Mouse (Mus musculus): ENCODE data around the gene Gpr25. TPM values are rescaled to one million over a fixed set of nuclear protein-coding genes. Genes with fewer than 3 reads are reported as not detected.

The Gpr25 gene
- total and polyA plus RNA-seq, 2 experiments from 2014 or later, result 1.3 to 2.1 TPM

- no peak overlapping the region for H3K9ac ChIP-seq (replicated peaks; ENCODE audit: low read length, poor library complexity, severe bottlenecking)
- no peak overlapping the region for H3K27ac ChIP-seq (ENCODE audit: low read depth, low read length)
- 85% methylated on average over 10 of the region's 10 CpGs for WGBS
- no peak for TF ChIP-seq CTCF (IDR thresholded peaks at IDR 0.05)
- H3K27me3 ChIP-seq (ENCODE audit: insufficient read depth, low read length), result no peaks in the 10 kb centered on the region
- no peaks in the 10 kb centered on the region for H3K36me3 ChIP-seq (ENCODE audit: insufficient read depth, low read length)
- H3K4me3 ChIP-seq (ENCODE audit: low read depth, low read length), result no peak overlapping the region
- no peaks in the 10 kb centered on the region for H3K9me3 ChIP-seq (ENCODE audit: low read length)
- ATAC-seq (ENCODE audit: low FRiP score) (no peak), DNase-seq (ENCODE audit: low spot score) (no peak)
- 0 out of 2 replicates have a peak, but pooled peaks cover 4% of the 10 kb centered on the region for H3K4me1 ChIP-seq (ENCODE audit: insufficient read depth, low read length)
- no peak overlapping the region for H3K4me2 ChIP-seq (ENCODE audit: low read depth, low read length, poor library complexity, severe bottlenecking)
These were observed 40.4 kb downstream of the Gpr25 start for GRCm38 (mm10) chr1:136220037-136220871.

- DNase-seq (ENCODE audit: low spot score), result no peak
- no peak overlapping the region for H3K4me2 ChIP-seq (ENCODE audit: low read depth, low read length, poor library complexity, severe bottlenecking)
- no peak for ATAC-seq (ENCODE audit: low FRiP score)
- H3K27me3 ChIP-seq (ENCODE audit: insufficient read depth, low read length), result no peaks in the 10 kb centered on the region
- H3K36me3 ChIP-seq (ENCODE audit: insufficient read depth, low read length), result no peaks in the 10 kb centered on the region
- no peaks in the 10 kb centered on the region for H3K9me3 ChIP-seq (ENCODE audit: low read length)
- no peaks in the 10 kb centered on the region for H3K4me1 ChIP-seq (ENCODE audit: insufficient read depth, low read length)
- 71% methylated on average over 15 of the region's 15 CpGs for WGBS
- no peak for TF ChIP-seq CTCF (IDR thresholded peaks at IDR 0.05)
- H3K4me3 ChIP-seq (ENCODE audit: low read depth, low read length), result no peak overlapping the region
- no peak overlapping the region for H3K27ac ChIP-seq (ENCODE audit: low read depth, low read length)
- H3K9ac ChIP-seq (replicated peaks; ENCODE audit: low read length, poor library complexity, severe bottlenecking), result no peak overlapping the region
These were observed 46.4 kb downstream of the Gpr25 start for GRCm38 (mm10) chr1:136214304-136214703.

- H3K27ac ChIP-seq (ENCODE audit: low read depth, low read length), result no peak within 1 kb of the TSS
- peak; percentile 72 for TF ChIP-seq CTCF (IDR thresholded peaks at IDR 0.05)
- no peaks in the 10 kb centered on the region for H3K9me3 ChIP-seq (ENCODE audit: low read length)
- H3K27me3 ChIP-seq (ENCODE audit: insufficient read depth, low read length), result no peaks in the 10 kb centered on the region
- H3K36me3 ChIP-seq (ENCODE audit: insufficient read depth, low read length), result no peaks in the 10 kb centered on the region
- no peak within 1 kb of the TSS for H3K9ac ChIP-seq (replicated peaks; ENCODE audit: low read length, poor library complexity, severe bottlenecking)
- ATAC-seq (ENCODE audit: low FRiP score) (no peak), DNase-seq (ENCODE audit: low spot score) (peak; percentile 60)
- H3K4me1 ChIP-seq (ENCODE audit: insufficient read depth, low read length), result no peaks in the 10 kb centered on the region
- no peak within 1 kb of the TSS for H3K4me2 ChIP-seq (ENCODE audit: low read depth, low read length, poor library complexity, severe bottlenecking)
- WGBS, result 54% methylated on average over 3 of the region's 3 CpGs
- no peak within 1 kb of the TSS for H3K4me3 ChIP-seq (ENCODE audit: low read depth, low read length)
These were observed 47.9 kb downstream of the Gpr25 start, which contains the start of gene Mroh3 for GRCm38 (mm10) chr1:136212803-136213202. TSS of gene Mroh3 (minus strand) at chr1:136212828.

Other genes starting within 250 kb of the Gpr25 start
- 3.0 TPM in 1 of 2 replicates, not detected in the other for gene Ascl5, start 210.1 kb downstream of the Gpr25 start, total RNA-seq (2014; rRNA removed)
- gene Ascl5, start 210.1 kb downstream of the Gpr25 start, polyA plus RNA-seq (2015; fragmentation: Nextera tagmentation; extraction: Ambion mirVana), result 0.30 TPM in 1 of 2 replicates, not detected in the other
- 0.42 and 0.71 TPM in 2 replicates for gene Cacna1s, start 208.1 kb downstream of the Gpr25 start, total RNA-seq (2014; rRNA removed)
- 0.57 and 0.59 TPM in 2 replicates for gene Cacna1s, start 208.1 kb downstream of the Gpr25 start, polyA plus RNA-seq (2015; fragmentation: Nextera tagmentation; extraction: Ambion mirVana)
- 156 and 160 TPM in 2 replicates for gene Kif21b, start 129.5 kb downstream of the Gpr25 start, total RNA-seq (2014; rRNA removed)
- gene Kif21b, start 129.5 kb downstream of the Gpr25 start, polyA plus RNA-seq (2015; fragmentation: Nextera tagmentation; extraction: Ambion mirVana), result 28.1 and 32.1 TPM in 2 replicates
- 0.27 TPM in 1 of 2 replicates, not detected in the other for gene Mroh3, start 48.0 kb downstream of the Gpr25 start, total RNA-seq (2014; rRNA removed)
- gene Mroh3, start 48.0 kb downstream of the Gpr25 start, polyA plus RNA-seq (2015; fragmentation: Nextera tagmentation; extraction: Ambion mirVana), result not detected in 2 replicates
- gene Inava, start 26.6 kb downstream of the Gpr25 start, total RNA-seq (2014; rRNA removed), result 4.1 and 5.2 TPM in 2 replicates
- gene Inava, start 26.6 kb downstream of the Gpr25 start, polyA plus RNA-seq (2015; fragmentation: Nextera tagmentation; extraction: Ambion mirVana), result 1.4 and 2.2 TPM in 2 replicates
- 137 and 143 TPM in 2 replicates for gene Camsap2, start 85.2 kb upstream of the Gpr25 start, total RNA-seq (2014; rRNA removed)
- 19.0 and 21.9 TPM in 2 replicates for gene Camsap2, start 85.2 kb upstream of the Gpr25 start, polyA plus RNA-seq (2015; fragmentation: Nextera tagmentation; extraction: Ambion mirVana)
- gene Ddx59, start 154.4 kb upstream of the Gpr25 start, total RNA-seq (2014; rRNA removed), result 12.4 and 17.5 TPM in 2 replicates
- 15.3 and 17.0 TPM in 2 replicates for gene Ddx59, start 154.4 kb upstream of the Gpr25 start, polyA plus RNA-seq (2015; fragmentation: Nextera tagmentation; extraction: Ambion mirVana)
- 0.71 and 1.0 TPM in 2 replicates for gene Kif14, start 205.5 kb upstream of the Gpr25 start, total RNA-seq (2014; rRNA removed)
- gene Kif14, start 205.5 kb upstream of the Gpr25 start, polyA plus RNA-seq (2015; fragmentation: Nextera tagmentation; extraction: Ambion mirVana), result 0.28 and 0.72 TPM in 2 replicates